Mouse (Mus musculus) olfactory bulb, adult 2 months (tissue): ENCODE results near the gene P2ry6. TPM values are rescaled to one million over a fixed set of nuclear protein-coding genes. Genes with fewer than 3 reads are reported as not detected.

Experiments
- H3K27ac ChIP-seq: fragments of 200-500 bp; 2 replicates; pipeline ENCODE4 v1.5.1; 2012; ENCODE audit warnings: low read depth, low read length; ENCODE audit not compliant: insufficient read depth
- H3K4me1 ChIP-seq: fragments of 200-500 bp; 2 replicates; pipeline ENCODE4 v1.6.1; 2012; ENCODE audit warnings: low read length; ENCODE audit not compliant: control insufficient read depth, insufficient read depth
- H3K4me3 ChIP-seq: fragments of 200-500 bp; 2 replicates; pipeline ENCODE4 v1.5.1; 2012; ENCODE audit warnings: mild to moderate bottlenecking, low read depth, low read length, moderate library complexity; ENCODE audit not compliant: insufficient read depth
- CTCF ChIP-seq: fragments of 200-500 bp; IDR thresholded peaks from 2 replicates; pipeline ENCODE4 v1.5.1; 2012; ENCODE audit warnings: low read depth, mild to moderate bottlenecking, low read length, moderate library complexity; ENCODE audit not compliant: insufficient read depth
- POLR2A ChIP-seq: fragments of 200-500 bp; IDR thresholded peaks from 2 replicates; pipeline ENCODE4 v1.6.1; 2012; ENCODE audit warnings: mild to moderate bottlenecking, low read depth, low read length, moderate library complexity; ENCODE audit not compliant: insufficient read depth
- WGBS: fragments of 180-500 bp; shearing (Covaris S2); methylation state at CpG from one replicate; pipeline ENCODE4 v1.1.7; 2018; 5-methylcytosine and 5-hydroxymethylcytosine counted together
- polyA plus RNA-seq: library from polyadenylated mRNA; stranded (reverse); fragments of >200 nt; gene quantifications from 2 replicates; pipeline ENCODE4 v1.2.4, GENCODE M21; 2012; ENCODE audit warnings: low replicate concordance; ENCODE audit not compliant: missing spikeins, insufficient read depth, insufficient read length

Gene P2ry6
- polyA plus RNA-seq, 1 experiment: not detected

- 38% methylated on average over 4 of the region's 4 CpGs for WGBS
- Histone ChIP-seq H3K4me1 (peaks cover 7% of the 10 kb centered on the region), H3K27ac (no peak overlapping the region), H3K4me3 (no peak overlapping the region)
- no peak for TF ChIP-seq POLR2A
- no peak for TF ChIP-seq CTCF
Measured at GRCm38 (mm10) chr7:101005119-101005518, 30.7 kb upstream of the P2ry6 start.

- TF ChIP-seq POLR2A: no peak
- TF ChIP-seq CTCF: no peak
- Histone ChIP-seq H3K27ac (no peak overlapping the region), H3K4me3 (no peak overlapping the region), H3K4me1 (peaks cover 7% of the 10 kb centered on the region)
- 85% methylated on average over 11 of the region's 11 CpGs for WGBS
Measured at GRCm38 (mm10) chr7:101003442-101004326, 29.2 kb upstream of the P2ry6 start.

GRCm38 (mm10) chr7:101002274-101002673 lies 27.8 kb upstream of the P2ry6 start:
- Histone ChIP-seq H3K4me1 (peaks cover 7% of the 10 kb centered on the region), H3K27ac (no peak overlapping the region), H3K4me3 (no peak overlapping the region)
- WGBS: 78% methylated on average over 6 of the region's 6 CpGs
- no peak for TF ChIP-seq CTCF
- no peak for TF ChIP-seq POLR2A

GRCm38 (mm10) chr7:100999623-101000022 lies 25.2 kb upstream of the P2ry6 start:
- Histone ChIP-seq H3K4me1 (no peaks in the 10 kb centered on the region), H3K4me3 (no peak overlapping the region), H3K27ac (no peak overlapping the region)
- TF ChIP-seq CTCF: no peak
- TF ChIP-seq POLR2A: no peak
- 93% methylated on average over 5 of the region's 5 CpGs for WGBS

GRCm38 (mm10) chr7:100998578-100998960 lies 24.1 kb upstream of the P2ry6 start:
- Histone ChIP-seq H3K4me1 (no peaks in the 10 kb centered on the region), H3K4me3 (no peak overlapping the region), H3K27ac (no peak overlapping the region)
- TF ChIP-seq CTCF (no peak), POLR2A (no peak)
- 94% methylated on average over 24 of the region's 24 CpGs for WGBS

DNA sequence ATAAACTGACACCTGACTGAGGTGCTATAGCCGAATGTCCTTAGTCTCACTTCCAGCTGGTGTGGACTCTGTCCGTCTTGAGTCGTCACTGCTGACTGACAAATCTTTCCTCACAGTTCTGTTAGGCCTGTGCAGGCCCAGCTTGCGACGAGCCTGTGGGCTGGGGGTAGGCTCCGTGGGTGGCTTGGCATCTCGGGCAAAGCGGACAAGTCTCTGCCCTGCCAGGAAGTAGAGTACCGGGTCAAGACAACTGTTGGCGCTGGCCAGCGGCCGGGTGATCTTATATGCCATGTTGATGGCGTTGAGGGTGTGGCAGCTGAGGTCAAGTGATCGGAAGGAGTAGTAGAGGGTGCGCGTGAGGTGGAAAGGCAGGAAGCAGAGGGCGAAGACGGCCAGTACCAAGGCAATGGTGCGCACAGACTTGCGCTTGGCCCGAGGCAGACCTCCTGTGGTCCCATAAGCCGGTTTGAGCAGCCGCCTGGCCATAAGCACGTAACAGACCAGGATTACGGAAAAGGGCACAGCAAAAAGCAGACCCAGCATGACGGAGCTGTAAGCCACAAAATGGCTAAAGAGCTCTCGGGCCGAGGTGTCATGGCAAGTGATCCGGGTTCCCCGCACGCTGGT lies 23.6 kb upstream of the P2ry6 start:
- TF ChIP-seq POLR2A (no peak), CTCF (no peak)
- 91% methylated on average over 31 of the region's 31 CpGs for WGBS
- no peak overlapping the region for H3K27ac ChIP-seq
- H3K4me3 ChIP-seq: no peak overlapping the region
- H3K4me1 ChIP-seq: no peaks in the 10 kb centered on the region

GRCm38 (mm10) chr7:100997215-100997614 lies 22.8 kb upstream of the P2ry6 start:
- 65% methylated on average over 1 of the region's 1 CpGs for WGBS
- H3K4me1 ChIP-seq: no peaks in the 10 kb centered on the region
- no peak for TF ChIP-seq CTCF
- TF ChIP-seq POLR2A: no peak
- no peak overlapping the region for H3K4me3 ChIP-seq
- H3K27ac ChIP-seq: no peak overlapping the region

DNA sequence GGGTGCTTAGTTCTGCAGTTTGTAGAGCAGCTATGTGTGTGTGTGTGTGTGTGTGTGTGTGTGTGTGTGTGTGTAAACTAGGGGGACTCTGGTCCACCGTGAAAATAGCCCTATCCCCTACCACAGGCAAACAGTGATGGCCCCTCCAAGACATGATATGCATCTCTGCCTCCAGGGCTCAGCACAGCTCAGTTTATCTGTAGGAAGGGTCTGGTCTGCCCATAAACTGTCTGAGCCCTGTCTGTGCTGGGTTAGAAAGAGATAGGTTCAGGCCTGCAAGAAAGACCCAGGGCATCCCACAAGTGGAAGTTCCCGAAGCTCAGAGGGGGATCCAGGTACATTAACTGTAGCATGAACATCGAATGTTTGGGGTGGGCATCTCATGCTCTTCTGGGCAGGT lies 21.5 kb upstream of the P2ry6 start:
- H3K4me3 ChIP-seq: no peak overlapping the region
- H3K27ac ChIP-seq: no peak overlapping the region
- 91% methylated on average over 3 of the region's 3 CpGs for WGBS
- TF ChIP-seq POLR2A: no peak
- H3K4me1 ChIP-seq: no peaks in the 10 kb centered on the region

GRCm38 (mm10) chr7:100995260-100995864 lies 20.9 kb upstream of the P2ry6 start:
- H3K27ac ChIP-seq: no peak overlapping the region
- H3K4me3 ChIP-seq: no peak overlapping the region
- TF ChIP-seq POLR2A (no peak), CTCF (no peak)
- H3K4me1 ChIP-seq: no peaks in the 10 kb centered on the region
- 89% methylated on average over 7 of the region's 7 CpGs for WGBS
